Mouse (Mus musculus) kidney, embryonic 15.5 days (tissue): Measurements from ENCODE around the gene Sub1. TPM values are rescaled to one million over a fixed set of nuclear protein-coding genes. Genes with fewer than 3 reads are reported as not detected.

Experiments used
- ATAC-seq: fragments of 200-750 bp; cut with Nextera tagmentation; replicated peaks from 2 replicates; pipeline ENCODE4 v1.8.0; 2017; ENCODE audit warnings: moderate TSS enrichment; ENCODE audit not compliant: low FRiP score
- H3K27ac ChIP-seq: fragments of 300-500 bp; sonication (generic); 2 replicates; pipeline ENCODE4 v1.5.1; 2015; ENCODE audit warnings: mild to moderate bottlenecking, inconsistent platforms
- H3K27me3 ChIP-seq: fragments of 300-500 bp; sonication (generic); 2 replicates; pipeline ENCODE4 v1.6.1; 2015; ENCODE audit warnings: inconsistent platforms
- H3K36me3 ChIP-seq: fragments of 300-500 bp; sonication (generic); 2 replicates; pipeline ENCODE4 v1.6.1; 2015; ENCODE audit warnings: inconsistent platforms
- H3K4me1 ChIP-seq: fragments of 300-500 bp; sonication (generic); 2 replicates; pipeline ENCODE4 v1.6.1; 2015; ENCODE audit warnings: inconsistent platforms
- H3K4me2 ChIP-seq: fragments of 300-500 bp; sonication (generic); 2 replicates; pipeline ENCODE4 v1.6.1; 2015; ENCODE audit warnings: moderate library complexity, mild to moderate bottlenecking, inconsistent platforms
- H3K4me3 ChIP-seq: fragments of 300-500 bp; sonication (generic); replicated peaks from 2 replicates; pipeline ENCODE4 v1.5.1; 2015; ENCODE audit warnings: mild to moderate bottlenecking, inconsistent platforms
- H3K9ac ChIP-seq: fragments of 300-500 bp; sonication (generic); 2 replicates; pipeline ENCODE4 v1.6.1; 2015; ENCODE audit warnings: mild to moderate bottlenecking, inconsistent platforms
- H3K9me3 ChIP-seq: fragments of 300-500 bp; sonication (generic); replicated peaks from 2 replicates; pipeline ENCODE4 v1.6.1; 2016; ENCODE audit warnings: inconsistent platforms
- WGBS: fragments of 180-500 bp; shearing (Covaris S2); methylation state at CpG from one replicate; pipeline ENCODE4 v1.1.7; 2015; ENCODE audit warnings: mixed read lengths; 5-methylcytosine and 5-hydroxymethylcytosine counted together
- polyA plus RNA-seq: library from polyadenylated mRNA; unstranded; fragments of >200 nt; fragmentation: Nextera tagmentation; extraction: Ambion mirVana; gene quantifications from 2 replicates; pipeline ENCODE4 v1.2.1, GENCODE M21; 2015

Sub1 gene
- polyA plus RNA-seq, 1 experiment from 2014 or later: 721 TPM

- Histone ChIP-seq H3K4me1 (no peaks in the 10 kb centered on the region), H3K9ac (no peak overlapping the region), H3K4me3 (no peak overlapping the region), H3K9me3 (no peaks in the 10 kb centered on the region), H3K4me2 (no peak overlapping the region), H3K27me3 (no peaks in the 10 kb centered on the region), H3K27ac (no peak overlapping the region), H3K36me3 (no peaks in the 10 kb centered on the region)
- ATAC-seq: no peak
- WGBS: 68% methylated on average over 7 of the region's 7 CpGs
Observed at GRCm38 (mm10) chr15:11956129-11956528, 40.7 kb downstream of the Sub1 start.

DNA sequence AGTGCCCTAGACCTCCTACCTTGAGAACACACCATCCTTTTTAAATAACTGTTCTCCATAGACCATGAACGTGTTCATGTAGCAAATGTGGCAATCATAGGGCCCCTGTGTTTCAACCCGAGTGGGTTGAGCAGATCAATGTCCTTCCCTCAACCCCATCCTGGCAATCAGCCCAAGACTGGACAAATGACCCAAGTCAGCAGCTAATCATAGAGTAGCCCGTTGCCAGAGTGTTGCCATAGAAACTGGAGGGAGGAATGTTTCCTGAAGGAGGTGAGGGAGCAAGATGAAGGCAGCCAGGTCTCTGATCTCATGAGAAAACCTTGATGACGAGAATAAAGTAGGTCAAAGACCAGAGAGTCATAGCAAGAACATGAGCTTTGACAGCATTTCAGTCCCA lies 42.6 kb downstream of the Sub1 start:
- no peak for ATAC-seq
- Histone ChIP-seq H3K4me3 (no peak overlapping the region), H3K9me3 (no peaks in the 10 kb centered on the region), H3K36me3 (no peaks in the 10 kb centered on the region), H3K4me2 (no peak overlapping the region), H3K9ac (no peak overlapping the region), H3K4me1 (no peaks in the 10 kb centered on the region), H3K27me3 (no peaks in the 10 kb centered on the region), H3K27ac (no peak overlapping the region)
- 52% methylated on average over 4 of the region's 4 CpGs for WGBS

DNA sequence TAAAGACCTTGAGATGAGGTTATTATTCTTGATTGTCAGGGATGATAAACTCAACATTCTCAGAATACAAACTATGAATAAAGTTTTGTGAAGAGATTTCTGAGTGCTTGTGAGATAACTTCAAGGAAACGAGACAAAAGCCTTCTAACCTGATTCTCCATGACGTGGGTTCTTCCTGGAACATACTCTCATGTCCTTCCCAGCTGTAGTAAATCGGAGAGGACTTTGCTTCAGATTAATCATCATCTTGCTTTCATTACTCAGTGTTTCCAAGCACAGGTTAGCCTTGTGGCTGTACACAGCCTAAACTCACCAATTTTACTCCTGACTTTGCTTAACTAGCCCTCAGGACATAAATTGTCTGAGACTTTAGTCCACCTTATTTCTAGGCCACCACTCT lies 44.6 kb downstream of the Sub1 start:
- Histone ChIP-seq H3K27ac (no peak overlapping the region), H3K9ac (no peak overlapping the region), H3K36me3 (no peaks in the 10 kb centered on the region), H3K4me3 (no peak overlapping the region), H3K27me3 (no peaks in the 10 kb centered on the region), H3K4me1 (no peaks in the 10 kb centered on the region), H3K4me2 (no peak overlapping the region), H3K9me3 (no peaks in the 10 kb centered on the region)
- WGBS: 80% methylated on average over 3 of the region's 3 CpGs
- no peak for ATAC-seq

GRCm38 (mm10) chr15:11951181-11951580 lies 45.6 kb downstream of the Sub1 start:
- Histone ChIP-seq H3K27me3 (no peaks in the 10 kb centered on the region), H3K9ac (no peak overlapping the region), H3K4me3 (no peak overlapping the region), H3K9me3 (no peaks in the 10 kb centered on the region), H3K4me1 (no peaks in the 10 kb centered on the region), H3K36me3 (no peaks in the 10 kb centered on the region), H3K4me2 (no peak overlapping the region), H3K27ac (no peak overlapping the region)
- 94% methylated on average over 7 of the region's 7 CpGs for WGBS
- no peak for ATAC-seq

- Histone ChIP-seq H3K4me3 (no peak overlapping the region), H3K9ac (no peak overlapping the region), H3K36me3 (no peaks in the 10 kb centered on the region), H3K9me3 (no peaks in the 10 kb centered on the region), H3K27ac (no peak overlapping the region), H3K27me3 (no peaks in the 10 kb centered on the region), H3K4me1 (no peaks in the 10 kb centered on the region), H3K4me2 (no peak overlapping the region)
- 91% methylated on average over 10 of the region's 10 CpGs for WGBS
- no peak for ATAC-seq
Observed at GRCm38 (mm10) chr15:11950144-11950543, 46.6 kb downstream of the Sub1 start.

GRCm38 (mm10) chr15:11949490-11949889 lies 47.3 kb downstream of the Sub1 start:
- WGBS: 66% methylated on average over 3 of the region's 3 CpGs
- Histone ChIP-seq H3K4me1 (no peaks in the 10 kb centered on the region), H3K9me3 (no peaks in the 10 kb centered on the region), H3K4me2 (no peak overlapping the region), H3K36me3 (no peaks in the 10 kb centered on the region), H3K27me3 (no peaks in the 10 kb centered on the region), H3K9ac (no peak overlapping the region), H3K27ac (no peak overlapping the region), H3K4me3 (no peak overlapping the region)
- ATAC-seq: no peak

DNA sequence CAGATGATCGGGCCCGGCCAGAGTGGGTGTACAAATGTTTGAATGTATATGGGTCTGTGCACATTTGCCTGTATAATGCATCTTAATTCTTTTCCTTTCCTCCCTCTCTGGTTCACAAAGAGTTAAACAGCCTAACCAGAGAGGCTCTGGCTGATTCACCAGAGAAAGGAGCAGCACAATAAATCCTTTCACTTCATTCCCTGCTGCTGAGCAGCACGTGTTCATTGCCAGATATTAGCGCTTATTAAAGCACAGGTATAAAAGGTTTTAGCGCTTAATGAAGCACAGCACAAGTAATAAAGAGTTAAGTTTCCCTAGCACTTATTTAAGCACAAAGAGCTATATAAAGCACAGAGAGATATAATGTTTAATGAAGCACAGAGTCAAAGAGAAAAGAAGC lies 55.9 kb downstream of the Sub1 start:
- H3K9ac ChIP-seq: no peak overlapping the region
- H3K36me3 ChIP-seq: no peaks in the 10 kb centered on the region
- H3K27me3 ChIP-seq: no peaks in the 10 kb centered on the region
- no peaks in the 10 kb centered on the region for H3K4me1 ChIP-seq
- no peak for ATAC-seq
- WGBS: 53% methylated on average over 5 of the region's 5 CpGs
- H3K4me2 ChIP-seq: no peak overlapping the region
- no peak overlapping the region for H3K4me3 ChIP-seq
- no peak overlapping the region for H3K27ac ChIP-seq
- no peaks in the 10 kb centered on the region for H3K9me3 ChIP-seq

Other genes starting within 250 kb of the Sub1 start
- gene Npr3, start 89.7 kb downstream of the Sub1 start, polyA plus RNA-seq: 7.2 and 7.5 TPM in 2 replicates
- gene Zfr, start 120.8 kb upstream of the Sub1 start, polyA plus RNA-seq: 108 and 109 TPM in 2 replicates
- gene Mtmr12, start 208.0 kb upstream of the Sub1 start, polyA plus RNA-seq: 20.9 and 21.1 TPM in 2 replicates